Mouse (Mus musculus) colon, adult 2 months (tissue): ENCODE measurements around the gene Sbf2. TPM values are rescaled to one million over a fixed set of nuclear protein-coding genes. Genes with fewer than 3 reads are reported as not detected.

Experiments
- polyA plus RNA-seq: library from polyadenylated mRNA; depleted of rRNA; stranded (reverse); fragments of >200 nt; gene quantifications from 2 replicates; pipeline ENCODE4 v1.2.3, GENCODE M21; 2012; rRNA removed

Sbf2 gene
- 12.3 and 13.9 TPM in 2 replicates for polyA plus RNA-seq

DNA sequence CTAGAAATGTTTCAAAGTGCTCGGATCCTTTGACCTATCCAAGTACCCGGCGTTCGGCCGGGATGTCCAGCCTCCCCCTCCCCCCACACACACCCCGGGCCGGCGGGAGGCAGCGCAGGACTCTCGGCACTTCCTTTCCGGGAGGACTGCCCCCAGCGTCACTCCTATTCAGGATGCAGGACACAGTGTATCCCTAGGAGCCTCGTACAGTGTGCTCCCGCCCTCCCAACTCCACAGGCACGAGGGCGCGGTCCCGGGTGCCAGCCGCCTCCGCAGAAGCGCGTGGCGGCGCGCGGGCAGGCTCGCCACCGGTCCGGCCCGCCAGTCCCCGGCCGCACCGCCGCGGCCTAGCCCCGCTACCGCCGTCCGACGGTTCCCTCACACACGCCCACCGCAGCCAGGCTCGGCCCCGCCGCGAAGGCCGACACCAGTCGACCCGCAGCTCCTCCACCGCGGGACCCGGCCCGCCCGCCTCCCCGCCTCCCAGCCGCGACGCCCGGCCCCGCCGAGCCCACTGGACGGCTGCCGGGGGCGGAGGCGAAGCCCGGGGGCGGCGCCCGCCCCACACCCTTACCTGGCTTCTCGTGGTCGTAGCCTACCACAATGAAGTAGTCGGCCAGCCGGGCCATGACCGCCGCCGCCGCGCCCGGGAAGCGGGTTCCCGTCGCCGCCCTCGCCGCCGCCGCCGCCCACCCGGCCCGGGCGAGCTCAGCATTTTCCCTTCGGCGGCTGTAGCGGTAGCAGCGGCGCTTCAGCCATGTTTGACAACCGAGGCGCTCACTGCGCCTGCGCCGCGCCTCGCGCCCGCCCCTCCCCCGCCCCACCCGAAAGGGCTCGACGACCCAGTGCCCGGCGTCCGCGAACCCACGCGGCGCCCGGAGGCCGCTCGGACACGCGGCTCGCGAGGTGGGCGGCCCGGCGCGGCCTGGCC, at the start of gene Sbf2:
TSS of gene Sbf2 (minus strand) at position 790 of the 931 bp plus-strand sequence.

GRCm38 (mm10) chr7:110627486-110628272, 13.0 kb upstream of the Sbf2 start, which contains the start of gene Adm:
Gene Adm, plus strand, starts transcription at chr7:110627661.

Other genes with a start within 250 kb of the Sbf2 start
- gene Adm, start 12.7 kb upstream of the Sbf2 start, polyA plus RNA-seq: 10.3 and 12.9 TPM in 2 replicates
- gene Ampd3, start 153.3 kb upstream of the Sbf2 start, polyA plus RNA-seq: 33.1 and 40.0 TPM in 2 replicates
- 15.8 and 19.8 TPM in 2 replicates for gene Rnf141, start 229.5 kb upstream of the Sbf2 start, polyA plus RNA-seq
- gene Lyve1, start 248.3 kb upstream of the Sbf2 start, polyA plus RNA-seq: 18.9 and 22.0 TPM in 2 replicates